Mouse (Mus musculus) CD4-positive, CD25-positive, alpha-beta regulatory T cell, adult 2 months (primary cell): ENCODE results near the gene Kazn.
A peak's percentile ranks its signal among the peaks of the same experiment; 100 is the strongest.

Source experiments
- DNase-seq: peaks from one replicate; pipeline ENCODE4 v3.0.0-alpha.2; 2012; ENCODE audit warnings: low read depth, low spot score

Kazn gene

GRCm38 (mm10) chr4:142077572-142078271 lies 161.5 kb downstream of the Kazn start:
- peak; percentile 19 for DNase-seq

GRCm38 (mm10) chr4:142076883-142077282 lies 162.3 kb downstream of the Kazn start:
- DNase-seq = no peak

- DNase-seq = no peak
Observed at GRCm38 (mm10) chr4:142075931-142076330, 163.3 kb downstream of the Kazn start.

GRCm38 (mm10) chr4:142074060-142074732 lies 165.0 kb downstream of the Kazn start:
- no peak for DNase-seq

- DNase-seq = no peak
Observed at GRCm38 (mm10) chr4:142071243-142071991, 167.8 kb downstream of the Kazn start.

GRCm38 (mm10) chr4:142070840-142071239 lies 168.4 kb downstream of the Kazn start:
- no peak for DNase-seq

- DNase-seq = no peak
Observed at GRCm38 (mm10) chr4:142068899-142069812, 170.0 kb downstream of the Kazn start.

GRCm38 (mm10) chr4:142066576-142066975 lies 172.6 kb downstream of the Kazn start:
- DNase-seq = no peak

- no peak for DNase-seq
Observed at GRCm38 (mm10) chr4:142065835-142066234, 173.4 kb downstream of the Kazn start.

- no peak for DNase-seq
Observed at GRCm38 (mm10) chr4:142065270-142065669, 173.9 kb downstream of the Kazn start.

- no peak for DNase-seq
Observed at GRCm38 (mm10) chr4:142064582-142065228, 174.5 kb downstream of the Kazn start.

- no peak for DNase-seq
Observed at GRCm38 (mm10) chr4:142063057-142063534, 176.1 kb downstream of the Kazn start.

GRCm38 (mm10) chr4:142061485-142062240 lies 177.5 kb downstream of the Kazn start:
- no peak for DNase-seq

GRCm38 (mm10) chr4:142060455-142061378 lies 178.5 kb downstream of the Kazn start:
- DNase-seq = no peak

- DNase-seq = no peak
Observed at GRCm38 (mm10) chr4:142059841-142060193, 179.4 kb downstream of the Kazn start.

- DNase-seq = no peak
Observed at GRCm38 (mm10) chr4:142059113-142059840, 179.9 kb downstream of the Kazn start.

- no peak for DNase-seq
Observed at GRCm38 (mm10) chr4:142057529-142058216, 181.5 kb downstream of the Kazn start.

- DNase-seq = no peak
Observed at GRCm38 (mm10) chr4:142055600-142055999, 183.6 kb downstream of the Kazn start.
